Mouse (Mus musculus): ENCODE measurements around the gene Hnrnpc.

The Hnrnpc gene

DNA sequence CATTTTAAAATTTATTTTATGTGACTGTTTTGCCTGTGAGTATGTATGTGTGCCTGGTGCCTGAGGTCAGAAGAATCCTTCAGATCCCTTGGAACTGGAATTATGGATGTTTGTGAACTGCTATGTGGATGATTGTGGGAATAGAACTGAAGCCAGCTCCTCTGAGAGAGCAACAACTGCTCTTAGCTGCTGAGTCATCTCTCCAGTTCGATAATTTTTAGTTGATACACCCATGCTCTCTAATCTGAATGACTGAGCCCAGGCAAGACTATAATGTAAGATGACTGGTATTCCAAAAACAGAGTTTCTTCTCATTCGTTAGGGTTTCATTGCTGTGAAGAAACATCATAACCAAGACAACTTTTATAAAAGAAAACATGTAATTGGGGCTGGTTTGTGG is 79.7 kb downstream of the Hnrnpc start:
- DNase-seq (ENCODE audit: low read depth, low spot score), result no peak

Data from A20 (cell line).